Mouse (Mus musculus) granulocyte monocyte progenitor cell, adult 5-6 weeks (primary cell): ENCODE measurements around the gene Drc7. TPM values are rescaled to one million over a fixed set of nuclear protein-coding genes. Genes with fewer than 3 reads are reported as not detected.
A peak's percentile ranks its signal among the peaks of the same experiment; 100 is the strongest.
"Not testable (repeated sequence)": the region's sequence is repeated elsewhere in the genome, so short reads cannot be mapped to it uniquely, and the experiment has no call there.

Experiments
- ATAC-seq: replicated peaks from 2 replicates; pipeline ENCODE4 v1.8.0; 2016; ENCODE audit warnings: mild to moderate bottlenecking, moderate TSS enrichment, inconsistent platforms; ENCODE audit not compliant: poor library complexity, severe bottlenecking
- total RNA-seq, 2 experiments: library from RNA; stranded (forward) in 1 of 2; stranded (reverse) in 1 of 2; fragments of 200-712, 200-1000 nt in 1 of 2; fragments of >200 nt in 1 of 2; fragmentation: Nextera tagmentation in 1 of 2; gene quantifications; 2 replicates each; pipeline ENCODE4 v1.2.3; 2014 to 2017

Gene Drc7
- 1.8 and 2.5 TPM in 2 replicates for total RNA-seq (2014; fragmentation: Nextera tagmentation)
- total RNA-seq (2017), result 1.2 and 3.7 TPM in 2 replicates

- peak; percentile 81 for ATAC-seq
These were observed at the start of gene Drc7 for GRCm38 (mm10) chr8:95054927-95055510. Gene Drc7, plus strand, starts transcription at chr8:95055103.

- peak; percentile 64 for ATAC-seq
These were observed 42.4 kb upstream of the Drc7 start for GRCm38 (mm10) chr8:95012442-95012919.

GRCm38 (mm10) chr8:95015866-95016265 is 39.0 kb upstream of the Drc7 start:
- ATAC-seq, result no peak

- no peak for ATAC-seq
These were observed 38.2 kb upstream of the Drc7 start for GRCm38 (mm10) chr8:95016684-95017083.

GRCm38 (mm10) chr8:95017451-95017850 is 37.5 kb upstream of the Drc7 start, which contains the start of gene Adgrg3:
Gene Adgrg3, plus strand, starts transcription at chr8:95017692.
- peak; percentile 38 for ATAC-seq

DNA sequence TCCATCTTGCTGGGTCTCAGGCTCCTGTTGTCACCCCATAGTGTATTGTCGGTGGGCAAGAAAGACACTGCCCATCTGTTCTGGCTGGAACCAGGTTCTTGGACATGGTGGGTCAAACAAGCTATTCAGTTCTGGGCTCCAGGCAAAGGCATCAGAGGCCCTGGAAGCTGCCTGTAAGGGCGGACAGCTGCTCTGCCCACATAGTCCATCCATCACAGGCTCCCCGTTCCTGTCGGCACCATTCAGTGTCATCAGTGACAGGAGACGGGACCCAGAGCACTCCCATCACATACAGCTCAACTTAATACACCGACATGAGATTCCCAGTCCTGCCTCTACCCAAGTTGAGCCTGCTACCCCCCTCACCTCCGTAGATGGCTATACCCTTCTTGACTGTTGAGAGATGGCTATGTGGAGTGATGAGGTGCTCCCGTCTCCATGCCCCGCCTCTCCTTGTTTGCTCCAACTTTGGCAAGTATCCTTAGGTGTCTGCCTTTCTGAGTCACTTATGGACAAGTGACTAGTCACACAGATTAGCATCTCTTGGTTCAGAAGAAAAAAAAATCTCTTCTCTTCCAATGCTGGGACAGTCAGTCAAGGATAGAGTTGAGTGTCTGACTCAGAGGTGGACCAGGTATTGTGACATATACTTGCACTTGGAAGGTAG is 36.8 kb upstream of the Drc7 start:
- ATAC-seq, result no peak

DNA sequence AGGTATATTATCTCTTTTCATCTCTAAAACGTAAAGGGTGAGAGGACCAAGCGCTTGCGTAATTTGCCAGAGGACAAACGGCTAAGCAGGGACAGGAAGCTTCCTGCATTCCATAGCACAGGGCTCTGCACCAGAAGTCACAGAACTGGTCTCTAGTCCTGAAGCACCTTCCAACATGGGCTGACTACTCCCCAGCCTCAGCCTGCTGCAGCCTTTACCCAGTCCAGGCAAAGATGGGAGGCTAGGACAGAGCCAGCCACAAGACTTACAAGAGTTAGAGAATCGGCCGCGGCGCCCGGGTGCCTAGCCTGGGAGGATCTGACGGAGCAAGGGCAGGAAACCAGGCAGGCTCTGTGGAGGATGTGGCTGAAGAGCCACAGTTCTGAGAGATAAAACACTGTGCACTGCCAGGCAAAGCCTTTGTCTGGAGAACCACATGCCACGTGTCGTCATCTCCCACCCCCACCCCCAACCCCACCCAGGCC is 34.6 kb upstream of the Drc7 start:
- peak; percentile 47 for ATAC-seq

GRCm38 (mm10) chr8:95020821-95021220 is 34.1 kb upstream of the Drc7 start:
- ATAC-seq, result peak; percentile 49

DNA sequence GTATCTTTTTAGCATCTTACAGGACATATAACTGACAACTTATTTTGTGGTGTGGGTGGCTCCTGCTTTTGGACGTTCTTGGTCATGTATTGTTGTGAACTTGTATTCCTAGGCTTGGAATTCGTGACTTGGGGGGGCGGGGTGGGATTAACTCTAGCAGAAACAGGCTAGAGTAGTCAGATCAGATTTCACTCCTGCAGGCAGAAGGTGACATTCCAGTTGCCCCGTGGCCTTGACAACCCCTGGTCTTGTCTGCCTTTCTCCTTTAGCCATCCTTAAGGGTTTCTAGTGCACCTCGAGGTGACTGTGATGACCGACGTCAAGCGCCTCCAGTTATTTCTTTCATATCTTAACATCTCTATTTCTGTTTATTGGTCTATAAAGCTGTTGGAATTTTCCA is 31.7 kb upstream of the Drc7 start:
- no peak for ATAC-seq

- 0 out of 2 replicates have a peak, but pooled peaks have one; percentile 12 for ATAC-seq
These were observed 30.5 kb upstream of the Drc7 start for GRCm38 (mm10) chr8:95024387-95024786.

GRCm38 (mm10) chr8:95025421-95025820 is 29.5 kb upstream of the Drc7 start:
- peak; percentile 34 for ATAC-seq

DNA sequence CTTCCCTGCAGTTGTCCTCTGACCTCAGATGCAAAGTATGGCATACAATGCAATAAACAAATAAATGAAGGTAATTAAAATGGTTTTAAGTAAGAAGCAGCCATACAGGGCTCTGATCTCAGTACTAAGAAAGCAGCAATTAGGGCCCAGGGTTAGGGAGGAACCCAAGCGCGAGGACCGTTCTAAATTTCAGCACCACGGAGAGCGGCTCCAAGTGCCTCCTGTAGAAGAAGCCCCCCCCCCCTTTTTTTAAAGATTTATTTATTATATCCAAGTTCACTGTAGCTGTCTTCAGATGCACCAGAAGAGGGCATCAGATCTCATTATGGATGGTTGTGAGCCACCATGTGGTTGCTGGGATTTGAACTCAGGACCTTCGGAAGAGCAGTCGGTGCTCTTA is 26.5 kb upstream of the Drc7 start:
- not testable (repeated sequence) for ATAC-seq

- ATAC-seq, result peak; percentile 89
These were observed 17.6 kb upstream of the Drc7 start for GRCm38 (mm10) chr8:95037106-95037925.

DNA sequence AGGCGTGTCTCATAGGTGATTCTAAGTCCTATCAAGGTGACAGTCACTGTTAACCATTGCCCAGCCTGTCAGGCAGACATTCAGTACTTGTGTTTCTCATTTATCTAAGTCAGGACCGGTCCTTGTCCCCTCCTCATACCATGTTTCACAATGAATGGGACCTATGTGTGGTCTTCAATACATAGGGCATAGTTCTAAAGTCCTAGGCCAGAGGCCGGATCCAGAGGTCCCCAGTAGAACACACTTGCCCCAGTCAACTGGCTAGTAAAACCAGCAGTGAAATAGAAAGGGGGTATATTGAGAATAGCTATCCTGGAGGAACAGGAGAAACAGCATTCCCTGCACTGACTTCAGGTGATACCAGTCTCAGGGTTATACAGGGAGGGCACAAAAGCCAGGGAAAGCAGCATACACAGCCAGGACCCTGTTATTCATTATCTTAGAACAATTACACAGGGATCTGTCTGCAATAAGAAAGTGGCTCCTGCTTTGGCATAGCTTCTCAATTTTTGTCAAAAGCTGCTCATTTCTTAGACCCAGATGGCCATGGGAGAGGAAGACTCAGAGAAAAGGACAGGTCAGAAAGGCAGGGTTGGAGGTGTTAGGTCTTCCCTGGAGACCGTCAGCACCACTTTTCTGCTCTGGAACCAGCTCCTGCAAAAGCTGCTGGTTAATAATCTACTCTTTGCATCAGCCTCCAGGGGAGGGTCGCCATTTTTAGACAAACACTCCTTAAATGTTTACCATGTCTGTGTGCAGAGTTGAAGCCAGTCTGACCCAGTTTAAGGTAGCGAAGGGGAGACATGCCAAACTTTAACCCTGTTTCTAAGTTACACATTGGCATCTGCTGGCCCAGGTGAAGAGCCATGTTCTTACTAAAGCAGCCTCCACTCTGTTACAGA is 12.8 kb upstream of the Drc7 start:
- no peak for ATAC-seq

DNA sequence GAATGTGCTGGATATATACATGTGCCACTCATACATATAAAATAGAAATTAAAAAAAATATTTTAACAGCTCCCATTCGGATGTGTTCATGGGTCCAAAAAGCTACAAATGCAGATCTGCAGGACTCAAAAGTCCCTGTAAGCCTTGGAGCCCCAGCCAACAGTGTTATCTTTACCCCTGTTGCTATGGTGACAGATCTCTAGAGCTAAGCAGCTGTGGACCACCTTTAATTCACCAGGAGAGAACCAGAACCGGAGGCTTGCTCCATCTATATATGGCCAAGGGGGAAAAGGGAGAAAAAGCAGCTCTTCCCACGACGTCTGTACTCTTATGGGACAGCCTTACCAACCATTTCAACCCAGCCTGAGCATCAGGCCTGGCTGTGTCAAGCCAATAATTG is 10.1 kb upstream of the Drc7 start:
- ATAC-seq, result no peak

DNA sequence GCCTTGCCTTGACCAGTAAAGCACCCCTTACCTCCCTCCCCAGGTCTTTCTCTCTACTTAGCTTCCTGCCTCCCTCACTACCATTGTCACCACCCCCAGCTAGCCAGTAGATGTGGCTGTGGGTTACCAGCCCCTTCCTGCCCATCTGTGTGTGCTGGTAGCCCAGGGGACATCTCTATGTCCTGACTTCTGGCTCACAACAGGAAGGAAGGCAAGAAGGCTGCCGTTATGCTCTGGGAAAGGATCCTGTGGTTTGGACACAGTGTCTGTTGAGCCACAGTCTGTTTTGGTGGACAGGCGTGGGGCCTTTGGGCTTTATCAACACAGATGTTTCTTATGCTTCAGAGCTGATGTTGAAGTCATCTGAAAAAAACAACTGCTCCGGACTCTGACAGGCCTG is 7.9 kb upstream of the Drc7 start:
- peak; percentile 92 for ATAC-seq

DNA sequence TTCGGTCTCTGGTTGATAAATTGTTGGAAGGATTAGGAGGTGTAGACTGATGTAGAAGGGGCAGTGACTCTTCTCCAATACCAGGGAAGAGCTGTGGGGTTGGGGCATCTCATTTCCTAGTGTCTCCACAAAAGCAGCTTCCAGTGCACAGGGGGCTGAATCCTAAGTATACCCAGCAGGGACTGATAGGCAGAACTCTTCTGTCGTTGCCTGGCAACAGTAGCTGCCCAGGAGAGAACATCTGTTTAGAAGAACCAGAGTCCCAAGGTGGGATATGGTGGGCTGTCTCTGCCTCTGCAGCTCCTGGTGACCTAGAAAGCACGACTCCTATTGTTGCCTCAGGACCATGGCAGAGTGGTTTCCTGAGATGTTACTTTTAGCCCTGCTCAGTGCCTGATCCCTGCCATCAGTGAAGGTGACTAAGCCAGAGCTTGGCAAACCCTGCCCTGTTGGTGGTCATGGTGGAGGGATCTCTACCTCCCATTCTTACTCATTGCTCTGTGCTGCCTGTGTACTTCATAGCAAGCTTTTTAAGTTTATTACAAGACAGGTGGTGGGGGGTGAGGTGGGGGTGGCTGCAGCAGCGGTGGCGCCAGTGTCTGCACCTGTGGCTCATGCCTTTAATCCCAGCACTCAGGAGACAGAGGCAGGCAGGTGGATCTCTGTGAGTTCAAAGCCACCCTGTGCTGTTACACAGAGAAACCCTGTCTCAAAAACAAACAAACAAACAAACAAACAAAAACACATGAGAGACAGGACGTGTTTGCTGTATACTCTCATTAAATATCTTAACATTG is 6.8 kb upstream of the Drc7 start:
- ATAC-seq, result no peak

DNA sequence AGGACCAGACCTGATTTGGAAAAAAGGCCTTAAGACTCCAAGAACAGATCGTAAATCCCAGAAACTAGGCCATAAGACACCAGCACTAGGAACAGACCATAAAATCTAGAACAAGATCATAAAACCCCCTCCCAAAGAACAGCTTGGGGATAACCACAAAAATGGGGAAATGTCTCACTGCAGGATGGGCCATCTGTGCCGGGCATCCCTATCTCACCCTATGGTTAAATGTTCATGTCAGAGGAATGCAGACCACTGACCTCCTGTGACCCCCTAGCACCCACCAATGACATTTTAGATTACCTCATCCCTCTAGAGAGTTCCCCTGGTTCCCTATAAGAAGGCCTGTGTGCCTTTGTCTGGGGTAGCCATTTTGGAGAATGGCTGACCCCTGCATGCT is 5.3 kb upstream of the Drc7 start:
- ATAC-seq, result peak; percentile 56

- no peak for ATAC-seq
These were observed 465 bp upstream of the Drc7 start for GRCm38 (mm10) chr8:95054438-95054837.
